Mouse (Mus musculus) intestine, embryonic 14.5 days (tissue): ENCODE results near the gene Gm38392. TPM values are rescaled to one million over a fixed set of nuclear protein-coding genes. Genes with fewer than 3 reads are reported as not detected.
"Not testable (repeated sequence)": the region's sequence is repeated elsewhere in the genome, so short reads cannot be mapped to it uniquely, and the experiment has no call there.

ENCODE experiments used
- ATAC-seq: fragments of 200-750 bp; cut with Nextera tagmentation; replicated peaks from 2 replicates; pipeline ENCODE4 v1.8.0; 2017; ENCODE audit warnings: low read depth, moderate number of reproducible peaks, moderate TSS enrichment, moderate library complexity; ENCODE audit not compliant: low FRiP score, low TSS enrichment
- DNase-seq: peaks from one replicate; pipeline ENCODE4 v3.0.0-alpha.2; 2018; ENCODE audit warnings: low spot score
- H3K27ac ChIP-seq: fragments of 300-500 bp; sonication (generic); 2 replicates; pipeline ENCODE4 v1.5.1; 2014; ENCODE audit warnings: low read depth, mild to moderate bottlenecking, control low read depth
- H3K27me3 ChIP-seq: fragments of 300-500 bp; sonication (generic); replicated peaks from 2 replicates; pipeline ENCODE4 v1.6.1; 2014; ENCODE audit warnings: low read length, control low read depth; ENCODE audit not compliant: control insufficient read depth, insufficient read depth
- H3K36me3 ChIP-seq: fragments of 300-500 bp; sonication (generic); 2 replicates; pipeline ENCODE4 v1.6.1; 2014; ENCODE audit warnings: low read length, control low read depth; ENCODE audit not compliant: control insufficient read depth, insufficient read depth
- H3K4me1 ChIP-seq: fragments of 300-500 bp; sonication (generic); replicated peaks from 2 replicates; pipeline ENCODE4 v1.6.1; 2014; ENCODE audit warnings: low read length, control low read depth, mixed read lengths; ENCODE audit not compliant: control insufficient read depth, insufficient read depth
- H3K4me2 ChIP-seq: fragments of 300-500 bp; sonication (generic); 2 replicates; pipeline ENCODE4 v1.6.1; 2014; ENCODE audit warnings: low read length
- H3K4me3 ChIP-seq: fragments of 300-500 bp; sonication (generic); 2 replicates; pipeline ENCODE4 v1.5.1; 2014; ENCODE audit warnings: low read depth, low read length, control low read depth, mixed read lengths
- H3K9ac ChIP-seq: fragments of 300-500 bp; sonication (generic); 2 replicates; pipeline ENCODE4 v1.6.1; 2014; ENCODE audit warnings: mild to moderate bottlenecking, low read length
- H3K9me3 ChIP-seq: fragments of 300-500 bp; sonication (generic); 2 replicates; pipeline ENCODE4 v1.6.1; 2016; ENCODE audit warnings: low read length, control low read depth; ENCODE audit not compliant: control insufficient read depth
- WGBS: fragments of 180-500 bp; shearing (Covaris S2); extraction: QIAGEN DNeasy Blood & Tissue Kit; methylation state at CpG from one replicate; pipeline ENCODE4 v1.1.7; 2014; 5-methylcytosine and 5-hydroxymethylcytosine counted together
- polyA plus RNA-seq: library from polyadenylated mRNA; unstranded; fragments of >200 nt; fragmentation: Nextera tagmentation; extraction: Ambion mirVana; gene quantifications from 2 replicates; pipeline ENCODE4 v1.2.1, GENCODE M21; 2014

The Gm38392 gene
- polyA plus RNA-seq, 1 experiment from 2014 or later = 0.28 TPM

- Histone ChIP-seq H3K4me1 (no peaks in the 10 kb centered on the region), H3K4me3 (no peak overlapping the region), H3K36me3 (no peaks in the 10 kb centered on the region), H3K27ac (no peak overlapping the region), H3K4me2 (no peak overlapping the region), H3K9ac (no peak overlapping the region), H3K9me3 (no peaks in the 10 kb centered on the region), H3K27me3 (no peaks in the 10 kb centered on the region)
- ATAC-seq = no peak
- 89% methylated on average over 5 of the region's 5 CpGs for WGBS
- DNase-seq = no peak
Observed at GRCm38 (mm10) chr3:88268991-88269390, 18.0 kb downstream of the Gm38392 start.

GRCm38 (mm10) chr3:88268014-88268413 lies 19.0 kb downstream of the Gm38392 start:
- ATAC-seq, H3K9ac ChIP-seq, H3K4me3 ChIP-seq, H3K27ac ChIP-seq, H3K4me2 ChIP-seq, H3K9me3 ChIP-seq, H3K36me3 ChIP-seq, H3K4me1 ChIP-seq, DNase-seq, H3K27me3 ChIP-seq: not testable (repeated sequence)
- 85% methylated on average over 6 of the region's 6 CpGs for WGBS

DNA sequence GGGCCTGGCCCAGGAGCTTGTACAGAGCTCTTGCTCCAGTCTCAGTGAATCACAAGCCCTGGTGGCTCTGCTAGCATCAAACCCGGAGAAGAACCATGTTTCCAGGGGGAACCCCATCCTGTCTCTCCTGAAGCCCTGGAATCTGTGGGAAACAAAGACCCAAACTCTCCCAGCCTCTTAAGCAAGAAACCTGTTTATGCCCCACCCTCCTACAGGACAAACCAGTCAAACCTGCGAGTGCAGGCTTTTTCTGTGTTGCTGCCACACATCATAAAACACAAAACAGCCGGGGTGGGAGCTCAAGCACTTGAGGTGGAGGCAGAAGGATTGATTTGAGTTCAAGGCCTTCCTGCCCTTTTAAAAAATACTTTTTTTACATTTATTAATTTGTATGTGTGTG lies 24.7 kb downstream of the Gm38392 start:
- no peak for ATAC-seq
- H3K9ac ChIP-seq = no peak overlapping the region
- no peak overlapping the region for H3K27ac ChIP-seq
- 64% methylated on average over 3 of the region's 3 CpGs for WGBS
- no peaks in the 10 kb centered on the region for H3K27me3 ChIP-seq
- no peak overlapping the region for H3K4me2 ChIP-seq
- H3K4me3 ChIP-seq = no peak overlapping the region
- H3K36me3 ChIP-seq = no peaks in the 10 kb centered on the region
- no peaks in the 10 kb centered on the region for H3K4me1 ChIP-seq
- H3K9me3 ChIP-seq = no peaks in the 10 kb centered on the region
- DNase-seq = no peak

DNA sequence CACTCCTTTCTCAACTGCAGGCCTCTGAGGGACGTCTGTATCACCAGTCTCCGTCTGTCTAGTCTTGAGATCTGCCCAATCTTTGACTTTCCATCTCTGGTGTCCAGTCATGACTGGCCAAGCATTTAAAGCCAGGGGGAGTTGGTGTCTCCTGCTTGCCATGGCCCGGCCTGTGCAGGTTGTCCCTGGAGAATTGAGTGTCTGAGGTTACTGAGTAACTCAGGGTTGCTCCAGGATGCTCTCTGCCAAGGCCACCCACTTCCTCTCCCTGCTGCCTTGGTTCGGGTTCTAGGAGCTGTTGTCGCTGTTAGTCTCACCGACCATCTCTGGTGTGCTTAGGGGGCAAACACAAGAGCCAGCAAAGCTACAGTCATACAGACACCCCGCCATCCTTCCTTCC lies 30.6 kb downstream of the Gm38392 start:
- no peaks in the 10 kb centered on the region for H3K9me3 ChIP-seq
- H3K9ac ChIP-seq = no peak overlapping the region
- H3K27me3 ChIP-seq = peaks cover 27% of the 10 kb centered on the region
- no peak for ATAC-seq
- WGBS = 62% methylated on average over 7 of the region's 7 CpGs
- peaks cover 8% of the 10 kb centered on the region for H3K4me1 ChIP-seq
- no peak for DNase-seq
- no peak overlapping the region for H3K4me2 ChIP-seq
- no peak overlapping the region for H3K27ac ChIP-seq
- no peaks in the 10 kb centered on the region for H3K36me3 ChIP-seq
- no peak overlapping the region for H3K4me3 ChIP-seq

DNA sequence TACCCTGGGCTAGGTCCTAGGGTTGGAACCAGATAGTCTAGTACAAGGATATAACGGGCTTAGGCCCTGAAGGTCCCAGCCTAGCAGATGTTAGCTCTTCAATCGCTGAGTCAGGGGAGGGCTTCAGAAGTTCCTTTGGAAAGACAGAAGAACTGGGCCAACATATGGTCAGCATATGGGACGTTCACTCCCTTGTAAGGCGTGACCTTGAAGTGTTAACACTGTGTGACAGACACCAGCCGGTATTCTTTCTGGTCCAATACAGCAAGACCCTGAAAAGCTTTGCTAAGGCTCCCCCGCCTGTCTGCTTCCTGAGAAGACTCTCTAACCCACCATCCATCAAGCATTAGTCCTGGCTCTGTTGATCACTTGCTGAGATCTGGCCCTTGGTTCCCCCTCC lies 31.1 kb downstream of the Gm38392 start:
- no peak overlapping the region for H3K4me3 ChIP-seq
- H3K27me3 ChIP-seq = peaks cover 27% of the 10 kb centered on the region
- 50% methylated on average over 6 of the region's 6 CpGs for WGBS
- no peaks in the 10 kb centered on the region for H3K36me3 ChIP-seq
- H3K27ac ChIP-seq = no peak overlapping the region
- no peaks in the 10 kb centered on the region for H3K9me3 ChIP-seq
- DNase-seq (no peak), ATAC-seq (no peak)
- H3K4me1 ChIP-seq = peaks cover 8% of the 10 kb centered on the region
- no peak overlapping the region for H3K9ac ChIP-seq
- H3K4me2 ChIP-seq = no peak overlapping the region

DNA sequence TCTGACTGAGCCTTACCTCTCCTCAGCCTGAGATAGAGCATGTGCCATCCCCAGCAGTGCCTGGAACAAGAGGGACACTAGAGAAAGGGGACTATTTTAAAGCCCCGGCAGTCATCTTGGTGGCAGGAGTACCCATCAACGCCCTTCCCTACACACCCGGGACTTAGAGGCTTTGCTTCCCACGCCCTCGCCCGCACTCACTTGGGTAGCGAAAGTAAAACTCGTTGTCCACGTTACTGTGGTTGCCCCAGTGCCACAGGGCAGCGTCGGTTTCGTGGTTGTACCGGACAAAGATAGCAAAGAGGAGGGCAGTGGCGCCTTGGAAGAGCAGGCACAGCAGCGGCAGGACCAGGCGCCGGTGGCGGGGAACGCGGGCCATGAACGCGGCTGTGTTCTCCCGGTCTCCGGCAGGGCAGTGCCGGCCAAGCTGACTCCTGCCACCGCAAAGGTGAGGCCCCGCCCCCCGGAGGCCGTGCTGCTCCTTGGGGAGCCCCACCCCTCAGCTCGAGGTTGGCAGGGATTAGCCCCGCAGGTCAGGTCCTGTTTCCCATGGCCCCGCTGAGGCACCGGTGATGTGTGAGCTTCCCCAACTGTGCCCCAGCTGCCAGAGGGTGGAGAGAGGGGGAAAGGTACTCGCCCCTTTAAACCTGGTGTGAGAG lies 32.6 kb downstream of the Gm38392 start, which contains the start of gene Rhbg:
Gene Rhbg, minus strand, starts transcription at position 442 of the 659 bp plus-strand sequence.
- Histone ChIP-seq H3K4me2 (peak within 1 kb of the TSS; percentile 57), H3K4me1 (peaks cover 8% of the 10 kb centered on the region), H3K27ac (no peak within 1 kb of the TSS), H3K9ac (0 out of 2 replicates have a peak within 1 kb of the TSS, but pooled peaks have one; percentile 25), H3K4me3 (peak within 1 kb of the TSS; percentile 33), H3K27me3 (peaks cover 27% of the 10 kb centered on the region), H3K36me3 (no peaks in the 10 kb centered on the region), H3K9me3 (no peaks in the 10 kb centered on the region)
- ATAC-seq = no peak
- WGBS = 1% methylated on average over 34 of the region's 34 CpGs
- DNase-seq = no peak

- H3K9me3 ChIP-seq = no peaks in the 10 kb centered on the region
- 51% methylated on average over 6 of the region's 6 CpGs for WGBS
- H3K4me1 ChIP-seq = peaks cover 8% of the 10 kb centered on the region
- ATAC-seq (no peak), DNase-seq (no peak)
- H3K4me2 ChIP-seq = no peak overlapping the region
- H3K27me3 ChIP-seq = peaks cover 27% of the 10 kb centered on the region
- no peak overlapping the region for H3K27ac ChIP-seq
- H3K9ac ChIP-seq = no peak overlapping the region
- H3K4me3 ChIP-seq = no peak overlapping the region
- H3K36me3 ChIP-seq = no peaks in the 10 kb centered on the region
Observed at GRCm38 (mm10) chr3:88252739-88253138, 34.3 kb downstream of the Gm38392 start.

DNA sequence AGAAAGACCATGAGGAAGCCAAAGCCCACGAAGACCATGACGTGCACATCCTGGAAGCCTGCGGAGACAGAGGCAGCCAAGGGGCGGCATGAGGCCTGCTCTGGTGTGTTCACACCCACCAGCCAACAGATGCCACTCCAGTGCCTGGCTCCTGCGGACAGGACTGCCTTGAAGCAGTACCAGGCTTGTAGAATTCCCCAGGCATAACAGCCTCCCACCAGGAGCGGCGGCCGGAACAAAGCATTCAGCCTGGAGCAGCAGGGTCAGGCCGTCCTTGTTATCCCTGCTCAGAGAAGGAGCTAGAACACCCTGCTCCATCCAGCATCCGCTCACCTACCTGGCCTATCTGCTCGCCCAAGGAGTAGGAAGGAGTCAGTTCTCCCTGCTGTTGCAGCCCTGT lies 38.6 kb downstream of the Gm38392 start:
- DNase-seq = no peak
- H3K36me3 ChIP-seq = no peaks in the 10 kb centered on the region
- no peak for ATAC-seq
- H3K9me3 ChIP-seq = no peaks in the 10 kb centered on the region
- no peak overlapping the region for H3K9ac ChIP-seq
- H3K27ac ChIP-seq = no peak overlapping the region
- H3K4me2 ChIP-seq = no peak overlapping the region
- H3K4me3 ChIP-seq = no peak overlapping the region
- WGBS = 79% methylated on average over 11 of the region's 11 CpGs
- H3K27me3 ChIP-seq = peaks cover 20% of the 10 kb centered on the region
- no peaks in the 10 kb centered on the region for H3K4me1 ChIP-seq

GRCm38 (mm10) chr3:88247666-88248065 lies 39.3 kb downstream of the Gm38392 start:
- no peak overlapping the region for H3K4me2 ChIP-seq
- DNase-seq (no peak), ATAC-seq (no peak)
- no peak overlapping the region for H3K4me3 ChIP-seq
- H3K36me3 ChIP-seq = no peaks in the 10 kb centered on the region
- H3K4me1 ChIP-seq = no peaks in the 10 kb centered on the region
- peaks cover 23% of the 10 kb centered on the region for H3K27me3 ChIP-seq
- WGBS = 39% methylated on average over 9 of the region's 9 CpGs
- no peaks in the 10 kb centered on the region for H3K9me3 ChIP-seq
- no peak overlapping the region for H3K9ac ChIP-seq
- no peak overlapping the region for H3K27ac ChIP-seq
